Mouse (Mus musculus) hindbrain, embryonic 16.5 days (tissue): ENCODE results near the gene Nedd4. TPM values are rescaled to one million over a fixed set of nuclear protein-coding genes. Genes with fewer than 3 reads are reported as not detected.

Experiments
- ATAC-seq: fragments of 200-750 bp; cut with Nextera tagmentation; 2 replicates; pipeline ENCODE4 v1.8.0; 2017; ENCODE audit warnings: moderate TSS enrichment, moderate library complexity
- H3K27ac ChIP-seq: fragments of 300-500 bp; sonication (generic); 2 replicates; pipeline ENCODE4 v1.5.1; 2014; ENCODE audit warnings: low read depth, mild to moderate bottlenecking, control low read depth, low read length, moderate library complexity
- H3K27me3 ChIP-seq: fragments of 300-500 bp; sonication (generic); replicated peaks from 2 replicates; pipeline ENCODE4 v1.6.1; 2014; ENCODE audit warnings: low read length; ENCODE audit not compliant: control insufficient read depth, insufficient read depth
- H3K36me3 ChIP-seq: fragments of 300-500 bp; sonication (generic); 2 replicates; pipeline ENCODE4 v1.6.1; 2014; ENCODE audit warnings: mild to moderate bottlenecking, low read length, moderate library complexity, mixed read lengths; ENCODE audit not compliant: control insufficient read depth, insufficient read depth
- H3K4me1 ChIP-seq: fragments of 300-500 bp; sonication (generic); 2 replicates; pipeline ENCODE4 v1.6.1; 2014; ENCODE audit warnings: low read depth, low read length; ENCODE audit not compliant: control insufficient read depth, insufficient read depth
- H3K4me2 ChIP-seq: fragments of 300-500 bp; sonication (generic); 2 replicates; pipeline ENCODE4 v1.6.1; 2014; ENCODE audit warnings: mild to moderate bottlenecking, low read length, control low read depth, moderate library complexity
- H3K4me3 ChIP-seq: fragments of 300-500 bp; sonication (generic); 2 replicates; pipeline ENCODE4 v1.5.1; 2014; ENCODE audit warnings: mild to moderate bottlenecking, low read length, control low read depth, moderate library complexity
- H3K9ac ChIP-seq: fragments of 300-500 bp; sonication (generic); 2 replicates; pipeline ENCODE4 v1.6.1; 2014; ENCODE audit warnings: low read depth, mild to moderate bottlenecking, control low read depth, low read length, moderate library complexity
- H3K9me3 ChIP-seq: fragments of 300-500 bp; sonication (generic); 2 replicates; pipeline ENCODE4 v1.6.1; 2014; ENCODE audit warnings: mild to moderate bottlenecking, low read length, moderate library complexity; ENCODE audit not compliant: control insufficient read depth
- WGBS: fragments of 180-500 bp; shearing (Covaris S2); extraction: QIAGEN DNeasy Blood & Tissue Kit; methylation state at CpG from one replicate; pipeline ENCODE4 v1.1.7; 2014; 5-methylcytosine and 5-hydroxymethylcytosine counted together
- polyA plus RNA-seq: library from polyadenylated mRNA; unstranded; fragments of >200 nt; fragmentation: Nextera tagmentation; extraction: Ambion mirVana; gene quantifications from 2 replicates; pipeline ENCODE4 v1.2.1, GENCODE M21; 2015

The Nedd4 gene
- polyA plus RNA-seq, 1 experiment from 2014 or later, result 377 TPM

DNA sequence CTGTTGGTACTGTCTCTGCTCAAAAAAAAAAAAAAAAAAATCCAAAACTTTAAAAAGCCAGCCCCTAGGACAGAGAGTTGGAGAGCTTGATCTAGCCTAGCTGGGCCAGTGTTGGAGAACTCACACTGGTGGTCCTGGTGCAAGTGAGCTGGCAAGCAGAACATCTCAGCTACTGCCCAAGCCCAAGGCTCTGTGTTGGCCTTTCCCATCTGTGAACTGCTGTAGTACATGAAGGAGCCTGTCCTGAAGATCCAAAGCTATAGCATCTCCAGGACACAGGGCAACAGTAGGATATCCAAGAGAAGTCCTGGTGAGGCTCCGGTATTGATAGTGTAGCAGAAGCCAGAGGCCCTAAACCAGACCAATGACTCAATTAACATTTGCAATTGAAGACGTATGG lies 88.1 kb downstream of the Nedd4 start:
- no peaks in the 10 kb centered on the region for H3K27me3 ChIP-seq
- H3K9ac ChIP-seq, result no peak overlapping the region
- H3K4me3 ChIP-seq, result no peak overlapping the region
- ATAC-seq, result 0 out of 2 replicates have a peak, but pooled peaks have one; percentile 3
- no peak overlapping the region for H3K27ac ChIP-seq
- H3K4me2 ChIP-seq, result no peak overlapping the region
- 60% methylated on average over 2 of the region's 2 CpGs for WGBS
- H3K4me1 ChIP-seq, result peaks cover 6% of the 10 kb centered on the region; the same call in 1 of the 2 replicates
- no peaks in the 10 kb centered on the region for H3K9me3 ChIP-seq
- H3K36me3 ChIP-seq, result peaks cover 32% of the 10 kb centered on the region

DNA sequence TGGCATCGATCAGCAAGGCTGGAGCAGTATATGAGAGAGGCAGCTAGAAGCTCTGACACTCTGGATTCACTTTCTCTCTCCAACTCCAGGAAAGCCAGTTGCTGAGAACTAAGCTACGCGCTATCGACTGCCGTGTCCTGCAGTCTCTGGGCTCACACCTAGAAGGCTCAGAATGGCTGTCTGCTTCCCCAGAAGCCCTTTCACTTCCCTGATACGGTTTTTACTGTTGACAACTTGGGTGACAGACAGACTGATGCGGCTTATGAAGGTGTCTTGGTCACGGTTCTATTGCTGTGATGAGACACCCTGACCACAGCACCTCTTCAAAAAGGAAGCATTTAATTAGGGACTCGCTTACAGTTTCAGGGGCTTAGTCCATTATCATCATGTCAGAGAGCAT lies 90.5 kb downstream of the Nedd4 start:
- H3K27ac ChIP-seq, result no peak overlapping the region
- H3K4me1 ChIP-seq, result peaks cover 6% of the 10 kb centered on the region; the same call in 1 of the 2 replicates
- no peak overlapping the region for H3K4me2 ChIP-seq
- H3K27me3 ChIP-seq, result no peaks in the 10 kb centered on the region
- H3K4me3 ChIP-seq, result no peak overlapping the region
- H3K36me3 ChIP-seq, result peaks cover 15% of the 10 kb centered on the region
- H3K9ac ChIP-seq, result no peak overlapping the region
- no peak for ATAC-seq
- 61% methylated on average over 9 of the region's 9 CpGs for WGBS
- H3K9me3 ChIP-seq, result no peaks in the 10 kb centered on the region

DNA sequence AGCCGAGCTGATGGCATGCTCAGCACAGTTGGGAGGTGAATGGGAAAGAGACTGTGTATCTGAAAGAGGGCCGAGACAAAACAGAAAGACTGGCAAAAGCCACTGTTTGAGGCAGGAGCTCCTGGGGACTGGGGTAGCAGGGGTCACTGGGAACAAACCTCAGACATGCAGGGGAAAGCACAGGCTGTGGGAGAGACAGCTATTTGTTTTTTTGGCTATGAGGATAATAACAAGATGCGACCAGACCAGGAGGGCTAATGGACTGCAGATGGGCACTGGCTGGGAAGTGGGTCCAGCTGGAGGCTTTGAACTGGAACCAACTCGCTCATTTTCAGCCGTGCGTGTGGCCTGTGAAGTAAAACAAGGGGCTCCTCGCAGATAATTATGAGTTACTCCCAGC lies 91.6 kb downstream of the Nedd4 start:
- no peak overlapping the region for H3K9ac ChIP-seq
- H3K36me3 ChIP-seq, result peaks cover 6% of the 10 kb centered on the region
- WGBS, result 6% methylated on average over 7 of the region's 7 CpGs
- H3K4me1 ChIP-seq, result peaks cover 6% of the 10 kb centered on the region; the same call in 1 of the 2 replicates
- no peaks in the 10 kb centered on the region for H3K27me3 ChIP-seq
- H3K27ac ChIP-seq, result peak overlapping the region; percentile 25; the same call in 1 of the 2 replicates
- H3K4me3 ChIP-seq, result no peak overlapping the region
- no peak overlapping the region for H3K4me2 ChIP-seq
- ATAC-seq, result peak; percentile 73
- no peaks in the 10 kb centered on the region for H3K9me3 ChIP-seq

DNA sequence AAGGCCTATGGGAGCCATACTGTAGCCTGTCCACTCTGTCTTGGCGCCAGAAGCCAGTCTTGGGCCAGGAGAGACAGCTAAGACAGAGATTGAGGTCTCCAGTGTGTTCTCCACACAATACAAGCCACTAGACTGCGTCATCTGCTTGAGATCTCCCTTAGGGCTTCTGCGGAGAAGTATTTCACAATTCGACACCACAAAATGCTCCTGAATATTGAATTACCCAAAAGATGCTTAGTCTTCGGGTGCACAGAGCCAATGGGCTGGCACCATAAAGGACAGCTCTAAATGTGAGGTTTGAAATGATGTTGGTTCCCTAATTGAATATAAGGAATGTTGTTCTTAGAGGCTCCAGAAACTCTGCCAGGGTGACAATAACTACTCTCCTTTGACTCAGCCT lies 95.0 kb downstream of the Nedd4 start:
- Histone ChIP-seq H3K4me2 (no peak overlapping the region), H3K9ac (no peak overlapping the region), H3K27ac (no peak overlapping the region), H3K4me1 (peaks cover 6% of the 10 kb centered on the region; the same call in 1 of the 2 replicates), H3K9me3 (no peaks in the 10 kb centered on the region), H3K27me3 (no peaks in the 10 kb centered on the region), H3K4me3 (no peak overlapping the region), H3K36me3 (no peaks in the 10 kb centered on the region)
- no peak for ATAC-seq
- 73% methylated on average over 5 of the region's 5 CpGs for WGBS

DNA sequence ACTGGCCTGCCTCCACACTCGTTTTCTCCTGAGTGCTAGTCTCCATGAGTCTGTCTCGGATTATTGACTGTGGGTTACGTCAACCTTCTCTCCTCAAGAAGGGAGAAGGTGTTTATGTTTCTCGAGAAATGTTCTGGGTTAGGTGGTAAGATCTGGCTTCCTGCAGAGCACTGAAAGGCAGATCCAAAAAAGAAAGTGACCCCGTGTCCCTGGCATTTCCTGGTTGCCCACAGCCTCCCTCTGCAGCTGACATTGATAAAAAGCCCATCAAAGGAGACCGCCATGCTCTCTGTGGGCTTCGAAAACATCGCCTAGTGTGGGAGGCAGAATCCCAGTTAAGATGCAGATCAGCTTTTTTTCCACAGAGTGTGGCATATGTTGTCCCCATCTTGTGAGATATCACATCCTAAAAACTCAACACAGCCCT lies 96.6 kb downstream of the Nedd4 start:
- WGBS, result 57% methylated on average over 8 of the region's 8 CpGs
- ATAC-seq, result no peak
- Histone ChIP-seq H3K27ac (no peak overlapping the region), H3K9ac (no peak overlapping the region), H3K9me3 (no peaks in the 10 kb centered on the region), H3K4me2 (no peak overlapping the region), H3K36me3 (no peaks in the 10 kb centered on the region), H3K27me3 (no peaks in the 10 kb centered on the region), H3K4me3 (no peak overlapping the region), H3K4me1 (peaks cover 9% of the 10 kb centered on the region)

DNA sequence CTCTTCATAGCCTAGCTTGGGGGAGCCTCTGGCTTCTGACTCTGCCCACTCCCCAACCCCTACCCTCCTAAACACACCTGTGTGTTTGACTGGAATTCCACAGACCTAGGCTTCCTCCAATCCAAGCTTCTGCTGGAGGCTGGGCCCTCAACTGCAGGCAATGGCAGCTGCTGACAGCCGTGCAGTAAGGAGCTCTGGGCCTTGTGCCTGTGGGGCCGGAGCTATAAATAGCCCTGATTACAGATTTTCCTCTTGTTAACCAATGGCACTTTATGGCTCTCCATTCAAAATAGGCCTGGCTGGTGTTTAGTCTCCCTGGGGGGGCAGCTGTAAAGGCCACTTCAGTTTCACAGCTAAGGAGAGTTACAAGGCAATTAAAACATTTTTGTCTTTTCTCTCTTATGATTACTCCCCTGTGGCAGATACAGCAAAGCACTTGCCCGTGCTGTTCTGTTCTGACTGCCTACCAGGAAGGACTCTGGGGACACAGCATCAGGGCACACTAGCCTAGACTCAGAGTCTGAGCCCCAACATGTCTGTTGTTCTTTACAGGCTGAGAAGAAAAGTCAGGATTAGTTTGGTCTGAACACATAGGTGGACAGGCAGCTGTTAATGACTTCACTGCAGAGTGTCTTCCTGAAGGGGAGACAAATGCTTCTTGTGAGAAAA lies 101.0 kb downstream of the Nedd4 start:
- no peaks in the 10 kb centered on the region for H3K9me3 ChIP-seq
- WGBS, result 16% methylated on average over 3 of the region's 3 CpGs
- H3K4me2 ChIP-seq, result no peak overlapping the region
- no peaks in the 10 kb centered on the region for H3K27me3 ChIP-seq
- 0 out of 2 replicates have a peak, but pooled peaks have one; percentile 32 for ATAC-seq
- no peaks in the 10 kb centered on the region for H3K36me3 ChIP-seq
- H3K9ac ChIP-seq, result no peak overlapping the region
- H3K4me3 ChIP-seq, result no peak overlapping the region
- 0 out of 2 replicates have a peak overlapping the region, but pooled peaks have one; percentile 9 for H3K27ac ChIP-seq
- H3K4me1 ChIP-seq, result peaks cover 10% of the 10 kb centered on the region

DNA sequence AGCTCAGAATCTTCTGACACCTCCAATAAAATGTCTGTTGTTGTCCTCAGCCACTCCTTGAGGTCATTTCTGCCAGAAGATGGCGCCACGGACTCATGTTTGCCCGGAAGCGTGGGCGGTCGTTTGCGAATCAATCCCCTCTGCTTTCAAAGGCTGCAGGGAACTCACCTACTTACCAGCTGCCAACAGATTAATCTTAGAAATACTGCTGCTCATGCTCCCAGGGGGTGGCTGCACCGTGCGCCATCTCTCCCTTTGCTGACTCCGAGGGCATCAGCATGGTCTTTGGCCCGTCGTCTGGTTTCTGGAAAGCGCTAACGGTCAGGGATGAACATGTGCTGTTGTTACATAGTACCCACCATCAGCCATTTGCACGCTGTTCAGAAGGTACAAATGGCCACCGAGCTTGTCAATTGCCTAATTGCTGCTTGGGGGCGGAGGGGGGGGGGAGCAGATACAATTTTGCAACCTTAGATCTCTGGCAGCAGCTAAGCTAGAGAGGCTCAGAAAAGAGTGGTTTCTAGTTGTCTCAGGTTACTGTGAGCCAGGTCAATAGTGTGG lies 104.7 kb downstream of the Nedd4 start:
- Histone ChIP-seq H3K4me3 (peak overlapping the region; percentile 34), H3K9me3 (no peaks in the 10 kb centered on the region), H3K27ac (peak overlapping the region; percentile 26; the same call in 1 of the 2 replicates), H3K36me3 (no peaks in the 10 kb centered on the region), H3K27me3 (no peaks in the 10 kb centered on the region), H3K4me2 (peak overlapping the region; percentile 58), H3K4me1 (peaks cover 10% of the 10 kb centered on the region), H3K9ac (peak overlapping the region; percentile 60)
- under 1% methylated on average over 17 of the region's 17 CpGs for WGBS
- ATAC-seq, result peak; percentile 86

DNA sequence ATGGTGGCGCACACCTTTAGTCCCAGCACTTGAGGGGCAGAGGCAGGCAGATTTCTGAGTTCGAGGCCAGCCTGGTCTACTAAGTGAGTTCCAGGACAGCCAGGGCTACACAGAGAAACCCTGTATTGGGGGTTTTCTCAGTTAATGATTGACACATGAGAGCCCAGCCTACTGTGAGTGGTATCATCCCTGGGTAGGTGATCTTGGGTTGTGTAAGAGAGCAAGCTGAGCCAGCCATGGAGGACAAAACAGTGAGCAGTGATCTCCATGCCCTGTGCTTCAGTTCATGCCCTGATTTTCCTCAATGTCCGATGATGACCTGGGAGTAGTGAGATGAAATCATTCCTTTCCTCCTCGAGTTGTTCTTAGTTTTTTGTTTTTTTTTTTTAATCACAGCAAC lies 112.9 kb downstream of the Nedd4 start:
- ATAC-seq, result no peak
- Histone ChIP-seq H3K4me1 (no peaks in the 10 kb centered on the region), H3K36me3 (no peaks in the 10 kb centered on the region), H3K27me3 (no peaks in the 10 kb centered on the region), H3K4me2 (no peak overlapping the region), H3K9me3 (no peaks in the 10 kb centered on the region), H3K27ac (no peak overlapping the region), H3K9ac (no peak overlapping the region), H3K4me3 (no peak overlapping the region)
- WGBS, result 91% methylated on average over 4 of the region's 4 CpGs

DNA sequence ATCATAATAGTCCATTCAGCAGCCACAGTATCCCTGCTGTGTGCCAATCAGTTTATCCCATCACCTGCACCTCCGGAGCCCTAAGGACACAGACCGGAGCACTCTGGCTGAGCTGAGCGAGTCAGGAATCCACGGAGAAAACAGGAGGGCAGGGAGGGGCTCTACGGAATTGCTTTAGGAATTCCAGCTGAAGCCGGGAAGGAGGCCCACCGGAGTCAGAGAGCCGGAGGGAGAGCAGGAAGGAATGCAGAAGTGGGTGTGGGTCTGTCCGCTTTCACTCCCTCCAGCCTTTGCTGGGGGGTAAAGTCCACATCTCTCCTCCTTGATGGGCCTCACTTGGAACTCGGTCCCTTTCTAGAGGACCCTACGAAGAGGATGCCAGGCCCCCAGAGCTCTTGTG lies 116.9 kb downstream of the Nedd4 start:
- Histone ChIP-seq H3K4me1 (no peaks in the 10 kb centered on the region), H3K4me3 (no peak overlapping the region), H3K9ac (no peak overlapping the region), H3K4me2 (no peak overlapping the region), H3K27ac (no peak overlapping the region), H3K36me3 (no peaks in the 10 kb centered on the region), H3K27me3 (no peaks in the 10 kb centered on the region; the same call in 1 of the 2 replicates), H3K9me3 (no peaks in the 10 kb centered on the region)
- ATAC-seq, result no peak
- WGBS, result 63% methylated on average over 11 of the region's 11 CpGs
